Mouse (Mus musculus) G1E (cell line): ENCODE measurements around the gene Ropn1.

Source experiments
- CTCF ChIP-seq: IDR thresholded peaks from 2 replicates; pipeline ENCODE4 v1.5.1; 2012; ENCODE audit warnings: low read depth, low read length, inconsistent platforms, mixed read lengths
- GATA1 ChIP-seq: IDR thresholded peaks from 2 replicates; pipeline ENCODE4 v1.6.1; 2012; ENCODE audit warnings: borderline replicate concordance, low read length, inconsistent platforms, mixed read lengths
- GATA2 ChIP-seq: IDR thresholded peaks from 2 replicates; pipeline ENCODE4 v1.6.1; 2012; ENCODE audit warnings: low read depth, low read length, inconsistent platforms, borderline replicate concordance
- TAL1 ChIP-seq: conservative IDR thresholded peaks from 2 replicates; pipeline ENCODE4 v1.6.1; 2012; ENCODE audit warnings: low read depth, low read length, inconsistent platforms, mixed read lengths

GRCm38 (mm10) chr16:34605679-34606078 is 44.0 kb upstream of the Ropn1 start:
- TF ChIP-seq CTCF (no peak), TAL1 (no peak), GATA1 (no peak), GATA2 (no peak)
